Mouse (Mus musculus) gonadal fat pad, adult 2 months (tissue): ENCODE data around the gene Gm6657. TPM values are rescaled to one million over a fixed set of nuclear protein-coding genes. Genes with fewer than 3 reads are reported as not detected.

Experiments
- polyA plus RNA-seq: library from polyadenylated mRNA; depleted of rRNA; stranded (reverse); fragments of >200 nt; gene quantifications from 2 replicates; pipeline ENCODE4 v1.2.3, GENCODE M21; 2012; rRNA removed

The Gm6657 gene
- polyA plus RNA-seq, 1 experiment, result not detected

Other genes with a start within 250 kb of the Gm6657 start
- 14.2 and 19.9 TPM in 2 replicates for gene Gphn, start 32.1 kb downstream of the Gm6657 start, polyA plus RNA-seq